Mouse (Mus musculus): ENCODE data around the gene Cldn18.

Cldn18 gene

GRCm38 (mm10) chr9:99681980-99682570 lies 35.0 kb downstream of the Cldn18 start:
- no peak for DNase-seq

- DNase-seq = no peak
These were observed 41.4 kb downstream of the Cldn18 start for GRCm38 (mm10) chr9:99675714-99676113.

DNA sequence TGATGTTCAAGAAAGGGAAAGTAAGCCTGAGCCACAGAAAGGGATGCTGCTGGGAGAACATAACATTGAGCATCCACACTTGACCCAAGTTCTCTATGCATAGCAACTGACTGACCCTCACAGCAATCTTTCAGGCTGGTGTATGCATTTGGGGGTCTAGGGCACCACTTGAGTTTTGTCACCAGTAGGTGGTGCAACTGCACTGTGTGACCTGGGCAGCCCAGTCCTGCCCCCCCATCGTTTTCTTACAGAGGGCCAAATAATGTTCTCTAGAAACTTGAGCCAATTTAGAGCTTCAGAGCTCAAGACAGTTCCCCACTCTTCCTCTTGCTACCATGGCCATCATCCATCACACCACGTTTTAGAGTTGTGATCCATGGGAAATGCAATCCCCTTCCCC lies 45.5 kb downstream of the Cldn18 start:
- no peak for DNase-seq

DNA sequence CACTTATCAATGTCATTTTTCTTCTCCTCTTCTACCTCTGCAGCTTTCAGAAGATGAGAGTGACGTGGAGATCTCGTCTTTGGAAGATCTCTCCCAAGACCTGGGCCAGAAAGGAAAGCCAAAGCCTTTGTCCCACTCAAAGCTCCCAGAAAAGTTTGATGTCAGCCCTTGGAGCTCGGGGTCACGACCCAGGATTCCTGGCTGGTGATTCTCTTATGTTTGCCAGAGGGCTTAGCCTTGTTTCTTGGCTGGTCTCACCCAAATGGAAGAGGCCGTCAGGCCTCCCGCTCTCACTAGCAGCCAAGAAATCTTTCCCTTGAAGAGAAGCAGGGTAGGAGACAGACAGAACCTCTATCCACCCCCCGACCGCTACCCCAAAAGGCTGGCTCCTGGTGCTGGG lies 49.5 kb downstream of the Cldn18 start:
- no peak for DNase-seq

DNA sequence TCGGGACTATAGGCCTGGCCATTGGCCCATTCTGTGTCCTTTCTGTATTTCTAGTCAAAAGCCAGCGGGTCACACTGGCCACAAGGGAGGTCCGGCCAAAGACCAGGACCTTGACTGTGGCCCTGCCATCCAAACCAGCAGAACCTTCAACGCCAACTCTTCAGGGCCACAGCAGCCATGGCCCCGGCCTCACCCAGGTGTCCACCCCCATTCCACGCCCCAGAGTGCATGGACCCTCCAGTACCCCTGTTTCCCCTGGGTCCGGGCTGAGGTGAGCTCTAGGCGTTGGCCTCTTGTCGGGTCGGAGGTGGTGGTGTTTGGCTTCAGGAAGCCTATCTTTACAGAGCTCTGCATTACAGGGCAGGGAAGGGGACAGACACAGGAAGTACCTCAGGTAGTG lies 54.2 kb downstream of the Cldn18 start:
- DNase-seq = no peak

- DNase-seq = no peak
These were observed 54.7 kb downstream of the Cldn18 start for GRCm38 (mm10) chr9:99662406-99662805.

DNA sequence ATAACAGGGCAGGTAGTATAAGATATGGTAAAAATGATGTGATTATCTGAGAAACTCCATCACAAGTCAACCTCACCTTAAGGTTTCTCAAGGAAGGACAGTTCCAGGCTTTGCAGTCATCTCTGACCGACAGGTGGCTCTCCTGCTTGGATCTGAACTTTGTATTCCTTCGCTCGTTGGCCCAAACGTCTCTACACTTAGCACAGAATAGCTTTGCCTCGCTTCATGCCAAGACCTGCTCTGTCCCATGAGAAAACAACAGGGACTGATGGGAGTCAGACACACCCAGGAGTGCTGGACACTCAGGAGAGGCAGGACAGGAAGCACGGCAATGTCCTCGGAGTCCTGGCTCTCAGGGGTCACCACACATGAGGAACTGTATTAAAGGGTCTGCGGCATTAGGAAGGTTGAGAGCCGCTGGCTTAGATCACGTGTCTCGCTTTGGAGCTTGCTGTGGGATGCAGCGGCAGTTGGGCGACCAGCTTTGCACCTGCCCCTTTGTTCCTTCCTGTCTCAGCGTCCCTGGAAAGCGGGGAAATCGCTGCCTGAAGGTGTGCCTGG lies 55.4 kb downstream of the Cldn18 start:
- DNase-seq = no peak

DNA sequence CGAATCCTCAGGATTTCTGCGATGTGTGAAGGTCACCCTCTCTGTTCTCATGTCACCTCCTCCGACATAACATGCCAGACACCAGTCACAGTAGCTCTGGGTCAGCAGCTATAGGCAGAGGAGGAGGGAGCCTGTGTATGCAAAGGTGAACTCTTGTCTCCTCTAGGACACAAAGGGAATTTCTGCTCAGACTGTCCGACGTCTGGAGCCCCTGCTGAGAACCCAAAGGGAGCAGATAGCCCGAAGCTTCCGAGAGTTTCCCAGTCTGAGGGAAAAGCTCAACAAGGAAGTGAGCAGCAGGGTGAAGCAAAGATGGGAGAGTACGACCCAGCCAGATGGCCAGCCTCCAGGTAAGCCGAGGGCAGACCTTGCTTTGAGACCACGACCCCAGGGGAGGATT lies 56.3 kb downstream of the Cldn18 start:
- no peak for DNase-seq

- DNase-seq = no peak
These were observed 71.0 kb downstream of the Cldn18 start for GRCm38 (mm10) chr9:99646102-99646501.

DNA sequence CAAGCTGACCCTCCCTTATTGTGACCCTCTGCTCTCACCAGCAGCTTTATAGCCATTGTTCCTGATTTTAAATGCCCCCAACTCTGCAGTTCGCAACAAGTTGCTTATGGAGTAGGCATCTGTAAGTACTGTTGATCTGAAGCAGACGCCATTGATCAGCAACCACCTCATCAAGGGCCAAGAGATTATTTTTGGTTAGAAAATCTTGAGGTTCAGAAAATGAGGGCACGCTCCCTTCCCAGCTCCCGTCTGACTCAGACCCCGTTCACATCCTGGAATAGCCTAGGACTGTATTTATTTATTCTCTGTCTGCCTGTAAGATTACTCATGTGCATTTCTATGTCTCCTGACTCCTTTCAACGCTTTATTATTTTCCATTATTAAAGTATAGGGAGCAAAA lies 71.7 kb downstream of the Cldn18 start:
- DNase-seq = no peak

- DNase-seq = no peak
These were observed 77.1 kb downstream of the Cldn18 start for GRCm38 (mm10) chr9:99639957-99640356.

All from thymus, adult 18-20 months (tissue).